Mouse (Mus musculus) erythroblast, embryonic 14.5 days (primary cell): Measurements from ENCODE around the gene Gm4763.

Experiments used
- GATA1 ChIP-seq: IDR thresholded peaks from 2 replicates; pipeline ENCODE4 v1.6.1; 2012; ENCODE audit warnings: low read length, inconsistent platforms, mixed read lengths
- TAL1 ChIP-seq: IDR thresholded peaks from 3 replicates; pipeline ENCODE4 v1.6.1; 2012; ENCODE audit warnings: low read length, inconsistent platforms, mixed read lengths

DNA sequence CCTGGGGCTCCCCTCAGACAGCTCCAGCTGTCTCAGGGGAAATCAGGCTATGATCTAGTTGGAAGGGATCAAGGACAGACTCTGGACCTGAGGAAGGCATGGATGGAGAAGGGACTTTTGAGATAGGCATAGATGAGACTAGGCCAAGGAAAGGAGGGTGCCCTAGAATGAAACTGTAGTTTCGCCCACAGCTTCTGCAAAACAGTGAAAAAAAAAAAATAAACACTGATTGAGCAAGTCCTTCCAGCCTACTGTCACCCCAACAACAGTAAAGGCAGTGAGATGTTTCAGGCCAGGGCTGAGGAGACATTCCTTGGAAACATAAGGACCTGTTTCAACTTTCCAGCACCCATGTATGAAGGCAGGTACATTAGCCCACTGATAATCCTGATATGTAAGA lies 31.8 kb upstream of the Gm4763 start:
- no peak for TF ChIP-seq TAL1
- no peak for TF ChIP-seq GATA1
